Mouse (Mus musculus) erythroblast, embryonic 14.5 days (primary cell): Measurements from ENCODE around the gene Stk17b. TPM values are rescaled to one million over a fixed set of nuclear protein-coding genes. Genes with fewer than 3 reads are reported as not detected.

Source experiments
- H3K27me3 ChIP-seq: 2 replicates; pipeline ENCODE4 v1.6.1; 2012; ENCODE audit warnings: inconsistent platforms; ENCODE audit not compliant: control insufficient read depth
- H3K36me3 ChIP-seq: 2 replicates; pipeline ENCODE4 v1.6.1; 2012; ENCODE audit warnings: mild to moderate bottlenecking, inconsistent platforms; ENCODE audit not compliant: control insufficient read depth
- H3K4me1 ChIP-seq: 2 replicates; pipeline ENCODE4 v1.6.1; 2012; ENCODE audit warnings: inconsistent platforms; ENCODE audit not compliant: control insufficient read depth
- H3K4me3 ChIP-seq: replicated peaks from 2 replicates; pipeline ENCODE3; 2012; ENCODE audit warnings: moderate library complexity, mild to moderate bottlenecking, inconsistent platforms
- H3K9me3 ChIP-seq: 2 replicates; pipeline ENCODE4 v1.6.1; 2012; ENCODE audit warnings: low read length, inconsistent platforms, mixed read lengths; ENCODE audit not compliant: control insufficient read depth
- GATA1 ChIP-seq: IDR thresholded peaks from 2 replicates; pipeline ENCODE4 v1.6.1; 2012; ENCODE audit warnings: low read length, inconsistent platforms, mixed read lengths
- TAL1 ChIP-seq: IDR thresholded peaks from 3 replicates; pipeline ENCODE4 v1.6.1; 2012; ENCODE audit warnings: low read length, inconsistent platforms, mixed read lengths
- polyA plus RNA-seq: library from polyadenylated mRNA; stranded (reverse); fragments of >175 nt; gene quantifications from 2 replicates; pipeline ENCODE4 v1.2.3, GENCODE M21; 2012

The Stk17b gene
- polyA plus RNA-seq, 1 experiment, result 0.52 TPM

DNA sequence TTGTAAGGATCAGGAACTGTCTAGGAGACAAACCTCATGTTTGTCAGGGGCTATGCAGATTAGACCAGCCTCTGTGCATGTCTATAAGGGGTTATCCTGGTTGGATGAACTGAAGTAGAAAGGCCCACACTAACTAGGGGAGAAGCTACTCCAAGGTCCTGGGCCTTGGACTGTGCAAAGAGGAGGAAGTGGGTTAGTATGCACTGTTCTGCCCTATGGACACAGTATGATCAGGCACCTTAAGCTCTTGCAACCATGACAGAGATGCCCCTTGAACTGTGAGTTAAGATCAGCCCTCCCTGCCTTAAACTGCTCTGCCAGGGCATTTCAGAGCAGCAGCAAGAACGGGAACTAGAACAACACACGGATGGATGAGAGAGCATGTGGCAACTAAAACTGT lies 31.3 kb upstream of the Stk17b start:
- H3K9me3 ChIP-seq, result no peaks in the 10 kb centered on the region
- no peaks in the 10 kb centered on the region for H3K4me1 ChIP-seq
- no peaks in the 10 kb centered on the region for H3K36me3 ChIP-seq
- no peaks in the 10 kb centered on the region for H3K27me3 ChIP-seq
- H3K4me3 ChIP-seq, result no peak overlapping the region
- TF ChIP-seq GATA1 (no peak), TAL1 (no peak)

- Histone ChIP-seq H3K9me3 (no peaks in the 10 kb centered on the region), H3K36me3 (no peaks in the 10 kb centered on the region), H3K27me3 (no peaks in the 10 kb centered on the region), H3K4me1 (no peaks in the 10 kb centered on the region), H3K4me3 (no peak overlapping the region)
- TF ChIP-seq TAL1 (no peak), GATA1 (no peak)
Measured at GRCm38 (mm10) chr1:53814077-53814705, 29.2 kb upstream of the Stk17b start.

DNA sequence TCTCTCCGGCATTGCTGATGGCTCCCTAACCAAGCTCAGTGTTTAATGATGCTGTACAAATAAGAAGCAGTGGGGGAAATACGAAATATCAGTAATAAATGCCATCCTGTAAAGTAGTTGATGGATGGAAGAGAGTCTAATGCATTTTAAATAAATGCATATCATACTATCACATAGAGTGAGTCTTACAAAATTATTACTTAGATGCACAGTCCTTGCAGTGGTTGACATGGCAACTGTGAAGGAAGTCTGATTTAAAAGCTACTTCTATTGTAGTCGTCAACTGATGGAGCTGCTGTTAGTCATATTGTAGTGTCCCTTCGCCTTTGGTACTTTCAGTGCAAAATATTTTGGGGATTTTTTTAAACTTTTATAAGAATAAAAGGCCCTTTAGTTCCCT lies 26.9 kb upstream of the Stk17b start:
- Histone ChIP-seq H3K4me1 (no peaks in the 10 kb centered on the region), H3K36me3 (no peaks in the 10 kb centered on the region), H3K4me3 (no peak overlapping the region), H3K9me3 (no peaks in the 10 kb centered on the region), H3K27me3 (no peaks in the 10 kb centered on the region)
- TF ChIP-seq TAL1, result no peak
- TF ChIP-seq GATA1, result no peak

DNA sequence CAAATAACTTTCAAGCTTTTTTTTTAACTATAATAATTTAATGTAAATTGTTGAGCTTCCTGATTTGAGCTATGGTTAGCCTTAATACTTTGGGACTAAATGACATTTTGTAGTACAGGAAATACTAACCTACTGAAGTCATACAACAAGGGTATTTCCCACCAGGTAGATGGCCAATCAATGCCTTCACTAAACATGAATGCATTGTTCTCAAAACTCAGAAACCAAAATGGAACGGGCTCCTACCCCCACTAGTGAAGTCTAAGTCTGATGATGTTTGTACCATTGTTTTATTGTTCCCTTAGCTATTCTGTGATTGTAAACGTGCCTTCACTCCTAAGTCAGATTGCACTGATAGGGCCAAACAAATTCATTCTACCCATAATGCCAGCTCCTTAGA lies 23.2 kb upstream of the Stk17b start:
- no peaks in the 10 kb centered on the region for H3K9me3 ChIP-seq
- H3K36me3 ChIP-seq, result no peaks in the 10 kb centered on the region
- no peaks in the 10 kb centered on the region for H3K4me1 ChIP-seq
- H3K27me3 ChIP-seq, result no peaks in the 10 kb centered on the region
- no peak overlapping the region for H3K4me3 ChIP-seq
- TF ChIP-seq GATA1, result no peak
- no peak for TF ChIP-seq TAL1

DNA sequence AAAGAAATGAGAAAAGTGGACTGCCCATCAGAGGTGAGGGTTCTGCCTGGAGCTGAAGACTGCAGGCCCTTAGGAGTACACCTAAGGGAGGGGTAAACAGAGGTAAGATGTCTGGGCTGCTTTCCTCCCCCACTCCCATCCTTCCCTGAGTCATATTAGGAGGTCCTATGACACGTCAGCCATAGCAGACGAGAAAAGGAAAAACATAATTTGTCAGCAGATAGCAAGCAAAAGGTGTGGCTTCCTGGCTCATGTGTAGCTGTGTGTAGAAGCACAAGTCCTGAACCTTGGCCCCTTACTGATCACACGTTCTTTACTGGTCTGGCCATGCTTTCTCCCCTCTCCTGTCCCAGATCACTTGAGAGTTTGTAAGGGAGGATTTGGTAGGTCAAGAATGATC lies 12.8 kb upstream of the Stk17b start:
- Histone ChIP-seq H3K36me3 (no peaks in the 10 kb centered on the region), H3K4me1 (no peaks in the 10 kb centered on the region), H3K4me3 (no peak overlapping the region), H3K27me3 (no peaks in the 10 kb centered on the region), H3K9me3 (no peaks in the 10 kb centered on the region)
- TF ChIP-seq GATA1 (no peak), TAL1 (no peak)

GRCm38 (mm10) chr1:53797074-53797473 lies 12.1 kb upstream of the Stk17b start:
- Histone ChIP-seq H3K36me3 (no peaks in the 10 kb centered on the region), H3K27me3 (no peaks in the 10 kb centered on the region), H3K4me1 (no peaks in the 10 kb centered on the region), H3K4me3 (no peak overlapping the region), H3K9me3 (no peaks in the 10 kb centered on the region)
- TF ChIP-seq TAL1 (no peak), GATA1 (no peak)

- H3K4me3 ChIP-seq, result no peak overlapping the region
- H3K9me3 ChIP-seq, result no peaks in the 10 kb centered on the region
- TF ChIP-seq TAL1 (no peak), GATA1 (no peak)
- no peaks in the 10 kb centered on the region for H3K36me3 ChIP-seq
- H3K27me3 ChIP-seq, result no peaks in the 10 kb centered on the region
- H3K4me1 ChIP-seq, result no peaks in the 10 kb centered on the region
Measured at GRCm38 (mm10) chr1:53796271-53796670, 11.2 kb upstream of the Stk17b start.

DNA sequence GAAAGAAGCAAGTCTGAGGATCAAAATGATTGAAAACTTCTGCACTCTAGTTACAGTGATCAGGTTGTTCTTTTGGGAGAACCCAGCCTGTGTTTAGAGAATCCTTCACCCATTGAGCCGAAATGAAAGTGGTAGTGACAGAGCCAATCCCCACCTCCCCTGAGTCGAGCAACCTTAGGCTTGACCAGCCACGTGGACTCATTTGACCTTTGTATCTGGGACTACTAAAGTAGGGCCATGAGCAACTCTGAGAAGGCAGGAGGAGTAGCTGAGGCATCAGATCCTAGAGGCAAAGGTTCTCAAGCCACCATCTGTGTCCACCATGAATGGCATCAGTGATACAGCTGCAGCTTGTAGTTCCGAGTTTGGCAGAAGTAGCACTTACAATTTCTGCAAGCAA lies 10.6 kb upstream of the Stk17b start:
- Histone ChIP-seq H3K36me3 (no peaks in the 10 kb centered on the region), H3K9me3 (no peaks in the 10 kb centered on the region), H3K4me3 (no peak overlapping the region), H3K27me3 (no peaks in the 10 kb centered on the region), H3K4me1 (no peaks in the 10 kb centered on the region)
- TF ChIP-seq TAL1, result no peak
- TF ChIP-seq GATA1, result no peak

DNA sequence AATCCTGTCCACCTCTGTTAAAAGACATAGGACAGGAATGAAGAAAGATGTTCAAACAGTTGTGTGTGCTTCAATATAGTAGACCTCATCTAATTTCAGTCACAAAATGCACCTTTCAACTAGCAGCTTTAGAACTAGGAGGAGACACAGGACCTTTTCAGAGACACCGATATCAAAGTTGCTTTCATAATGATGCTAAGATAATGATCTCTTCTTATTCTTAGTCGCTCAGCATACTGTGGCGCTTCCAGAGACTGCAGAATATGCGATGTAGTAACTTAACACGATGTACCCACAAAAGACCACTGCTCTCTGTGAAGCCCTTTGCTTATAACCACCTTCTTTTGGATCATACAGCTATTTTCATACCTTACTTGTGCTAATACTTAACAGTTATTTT lies 10.1 kb upstream of the Stk17b start:
- TF ChIP-seq GATA1 (no peak), TAL1 (no peak)
- Histone ChIP-seq H3K27me3 (no peaks in the 10 kb centered on the region), H3K9me3 (no peaks in the 10 kb centered on the region), H3K36me3 (no peaks in the 10 kb centered on the region), H3K4me1 (no peaks in the 10 kb centered on the region), H3K4me3 (no peak overlapping the region)

DNA sequence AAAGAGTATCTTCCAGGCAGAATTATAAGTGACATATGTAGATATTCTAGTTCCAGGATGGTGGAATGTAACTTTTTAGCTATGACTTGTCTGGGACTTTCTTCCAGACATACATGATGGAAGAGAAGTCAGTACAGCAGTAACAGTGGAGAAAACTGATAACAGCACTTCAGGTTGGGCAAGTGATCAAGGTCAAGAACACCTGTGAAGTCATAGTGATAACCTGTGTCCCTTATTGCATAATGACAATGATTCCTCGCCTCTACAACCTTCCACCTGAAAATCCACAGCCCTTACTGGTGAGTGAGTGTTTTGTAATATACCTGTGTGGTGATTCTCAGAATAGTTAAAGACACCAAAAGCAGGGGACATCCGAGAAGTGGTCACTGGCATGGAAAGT lies 9.3 kb upstream of the Stk17b start:
- Histone ChIP-seq H3K27me3 (no peaks in the 10 kb centered on the region), H3K4me3 (no peak overlapping the region), H3K36me3 (no peaks in the 10 kb centered on the region), H3K9me3 (no peaks in the 10 kb centered on the region), H3K4me1 (no peaks in the 10 kb centered on the region)
- TF ChIP-seq GATA1 (no peak), TAL1 (no peak)
